Mouse (Mus musculus): ENCODE measurements at regions not wholly inside any gene's neighbourhood (a gene's known extent, or its start where the extent isn't known, plus 50 kb on each side); places are given as distances from the start of the nearest gene placed in this dataset.

GRCm38 (mm10) chr17:70924565-70925220, 71.3 kb upstream of the Tgif1 start:
- Histone ChIP-seq H3K4me1 (ENCODE audit: control insufficient read depth, insufficient read depth, low read length) (no peaks in the 10 kb centered on the region), H3K4me3 (peak overlapping the region; percentile 33), H3K36me3 (ENCODE audit: control insufficient read depth, insufficient read depth, low read length) (no peaks in the 10 kb centered on the region), H3K79me2 (replicated peaks; ENCODE audit: control insufficient read depth, insufficient read depth, low read length) (no peaks in the 10 kb centered on the region), H3K9ac (ENCODE audit: low read depth, low read length) (peak overlapping the region; percentile 65), H3K27me3 (ENCODE audit: control insufficient read depth, insufficient read depth, low read length) (no peaks in the 10 kb centered on the region), H3K27ac (peak overlapping the region; percentile 26)
- TF ChIP-seq POLR2A (IDR thresholded peaks at IDR 0.05; ENCODE audit: insufficient read depth, low read depth, low read length) (peak; percentile 73), EP300 (IDR thresholded peaks at IDR 0.05; ENCODE audit: insufficient read depth, low read depth, low read length) (peak; percentile 68; the same call in 1 of the 2 replicates), CTCF (IDR thresholded peaks at IDR 0.05) (no peak)
- intact Hi-C loops (cut with DNase I), result no loop called here
- peak; percentile 26 to 38 for DNase-seq
- 55% methylated on average over 8 of the region's 8 CpGs for WGBS

- no peak for TF ChIP-seq POLR2A (IDR thresholded peaks at IDR 0.05; ENCODE audit: insufficient read depth, low read depth, low read length)
- TF ChIP-seq CTCF (IDR thresholded peaks at IDR 0.05), result no peak
- no peak for TF ChIP-seq EP300 (IDR thresholded peaks at IDR 0.05; ENCODE audit: insufficient read depth, low read depth, low read length)
- H3K4me3 ChIP-seq, result no peak overlapping the region
- DNase-seq, result no peak
- no peaks in the 10 kb centered on the region for H3K4me1 ChIP-seq (ENCODE audit: control insufficient read depth, insufficient read depth, low read length)
- intact Hi-C loops (cut with DNase I), result no loop called here
- H3K79me2 ChIP-seq (replicated peaks; ENCODE audit: control insufficient read depth, insufficient read depth, low read length), result no peaks in the 10 kb centered on the region
- 62% methylated on average over 13 of the region's 13 CpGs for WGBS
- no peak overlapping the region for H3K9ac ChIP-seq (ENCODE audit: low read depth, low read length)
- H3K27ac ChIP-seq, result no peak overlapping the region
- no peaks in the 10 kb centered on the region for H3K36me3 ChIP-seq (ENCODE audit: control insufficient read depth, insufficient read depth, low read length)
- H3K27me3 ChIP-seq (ENCODE audit: control insufficient read depth, insufficient read depth, low read length), result no peaks in the 10 kb centered on the region
Observed at GRCm38 (mm10) chr17:70921681-70922080, 68.3 kb upstream of the Tgif1 start.

GRCm38 (mm10) chr17:70920181-70920580, 66.8 kb upstream of the Tgif1 start:
- H3K27ac ChIP-seq, result no peak overlapping the region
- no peaks in the 10 kb centered on the region for H3K27me3 ChIP-seq (ENCODE audit: control insufficient read depth, insufficient read depth, low read length)
- H3K9ac ChIP-seq (ENCODE audit: low read depth, low read length), result no peak overlapping the region
- intact Hi-C loops (cut with DNase I), result no loop called here
- H3K4me1 ChIP-seq (ENCODE audit: control insufficient read depth, insufficient read depth, low read length), result no peaks in the 10 kb centered on the region
- DNase-seq, result no peak
- TF ChIP-seq POLR2A (IDR thresholded peaks at IDR 0.05; ENCODE audit: insufficient read depth, low read depth, low read length) (no peak), EP300 (IDR thresholded peaks at IDR 0.05; ENCODE audit: insufficient read depth, low read depth, low read length) (no peak), CTCF (IDR thresholded peaks at IDR 0.05) (no peak)
- H3K79me2 ChIP-seq (replicated peaks; ENCODE audit: control insufficient read depth, insufficient read depth, low read length), result no peaks in the 10 kb centered on the region
- H3K36me3 ChIP-seq (ENCODE audit: control insufficient read depth, insufficient read depth, low read length), result no peaks in the 10 kb centered on the region
- no peak overlapping the region for H3K4me3 ChIP-seq

GRCm38 (mm10) chr17:70917183-70917935, 64.0 kb upstream of the Tgif1 start:
- intact Hi-C loops (cut with DNase I), result no loop called here
- Histone ChIP-seq H3K27me3 (ENCODE audit: control insufficient read depth, insufficient read depth, low read length) (no peaks in the 10 kb centered on the region), H3K4me1 (ENCODE audit: control insufficient read depth, insufficient read depth, low read length) (no peaks in the 10 kb centered on the region), H3K36me3 (ENCODE audit: control insufficient read depth, insufficient read depth, low read length) (no peaks in the 10 kb centered on the region), H3K4me3 (no peak overlapping the region), H3K79me2 (replicated peaks; ENCODE audit: control insufficient read depth, insufficient read depth, low read length) (no peaks in the 10 kb centered on the region), H3K9ac (ENCODE audit: low read depth, low read length) (no peak overlapping the region), H3K27ac (no peak overlapping the region)
- WGBS, result 72% methylated on average over 19 of the region's 19 CpGs
- no peak for DNase-seq
- TF ChIP-seq CTCF (IDR thresholded peaks at IDR 0.05), result no peak
- TF ChIP-seq POLR2A (IDR thresholded peaks at IDR 0.05; ENCODE audit: insufficient read depth, low read depth, low read length), result no peak
- no peak for TF ChIP-seq EP300 (IDR thresholded peaks at IDR 0.05; ENCODE audit: insufficient read depth, low read depth, low read length)

GRCm38 (mm10) chr17:70916089-70916750, 62.9 kb upstream of the Tgif1 start:
- TF ChIP-seq CTCF (IDR thresholded peaks at IDR 0.05) (no peak), EP300 (IDR thresholded peaks at IDR 0.05; ENCODE audit: insufficient read depth, low read depth, low read length) (no peak), POLR2A (IDR thresholded peaks at IDR 0.05; ENCODE audit: insufficient read depth, low read depth, low read length) (no peak)
- no peak overlapping the region for H3K27ac ChIP-seq
- H3K79me2 ChIP-seq (replicated peaks; ENCODE audit: control insufficient read depth, insufficient read depth, low read length), result no peaks in the 10 kb centered on the region
- no peak overlapping the region for H3K4me3 ChIP-seq
- DNase-seq, result no peak
- WGBS, result 70% methylated on average over 12 of the region's 12 CpGs
- intact Hi-C loops (cut with DNase I), result no loop called here
- H3K4me1 ChIP-seq (ENCODE audit: control insufficient read depth, insufficient read depth, low read length), result no peaks in the 10 kb centered on the region
- no peaks in the 10 kb centered on the region for H3K36me3 ChIP-seq (ENCODE audit: control insufficient read depth, insufficient read depth, low read length)
- no peaks in the 10 kb centered on the region for H3K27me3 ChIP-seq (ENCODE audit: control insufficient read depth, insufficient read depth, low read length)
- no peak overlapping the region for H3K9ac ChIP-seq (ENCODE audit: low read depth, low read length)

- WGBS, result 71% methylated on average over 6 of the region's 6 CpGs
- TF ChIP-seq POLR2A (IDR thresholded peaks at IDR 0.05; ENCODE audit: insufficient read depth, low read depth, low read length) (no peak), CTCF (IDR thresholded peaks at IDR 0.05) (no peak), EP300 (IDR thresholded peaks at IDR 0.05; ENCODE audit: insufficient read depth, low read depth, low read length) (no peak)
- no peaks in the 10 kb centered on the region for H3K36me3 ChIP-seq (ENCODE audit: control insufficient read depth, insufficient read depth, low read length)
- DNase-seq, result no peak
- intact Hi-C loops (cut with DNase I), result no loop called here
- no peak overlapping the region for H3K27ac ChIP-seq
- no peaks in the 10 kb centered on the region for H3K79me2 ChIP-seq (replicated peaks; ENCODE audit: control insufficient read depth, insufficient read depth, low read length)
- H3K9ac ChIP-seq (ENCODE audit: low read depth, low read length), result no peak overlapping the region
- H3K4me3 ChIP-seq, result no peak overlapping the region
- no peaks in the 10 kb centered on the region for H3K4me1 ChIP-seq (ENCODE audit: control insufficient read depth, insufficient read depth, low read length)
- no peaks in the 10 kb centered on the region for H3K27me3 ChIP-seq (ENCODE audit: control insufficient read depth, insufficient read depth, low read length)
Observed at GRCm38 (mm10) chr17:70915445-70915844, 62.1 kb upstream of the Tgif1 start.

All from heart, adult 2 months (tissue).